Mouse (Mus musculus) CH12.LX (cell line): Measurements from ENCODE around the gene Megf11. TPM values are rescaled to one million over a fixed set of nuclear protein-coding genes. Genes with fewer than 3 reads are reported as not detected.

Experiments used
- DNase-seq: peaks from one replicate; pipeline ENCODE4 v3.0.0-alpha.2; 2013; ENCODE audit errors: extremely low read depth
- H3K27ac ChIP-seq: 2 replicates; pipeline ENCODE4 v1.5.1; 2012; ENCODE audit warnings: low read depth, mild to moderate bottlenecking, control low read depth, moderate library complexity; ENCODE audit not compliant: insufficient read depth
- H3K27me3 ChIP-seq: replicated peaks from 2 replicates; pipeline ENCODE3; 2012; ENCODE audit warnings: inconsistent platforms
- H3K36me3 ChIP-seq, 2 experiments: replicated peaks in 1 of 2; 2 replicates each; pipeline versions ENCODE3 to v1.6.1; 2012; ENCODE audit warnings: inconsistent platforms in 1 of 2, low read length in 1 of 2, mild to moderate bottlenecking in 1 of 2, mixed read lengths in 1 of 2, moderate library complexity in 1 of 2; ENCODE audit not compliant: control insufficient read depth in 1 of 2, insufficient read depth in 1 of 2
- H3K4me1 ChIP-seq, 2 experiments: 2 replicates each; pipeline ENCODE4 v1.6.1; 2012; ENCODE audit warnings: inconsistent platforms in 1 of 2, moderate library complexity in 1 of 2; ENCODE audit not compliant: insufficient read depth in 2 of 2, control insufficient read depth in 1 of 2
- H3K4me2 ChIP-seq: 2 replicates; pipeline ENCODE4 v1.6.1; 2012; ENCODE audit warnings: low read depth, mild to moderate bottlenecking, control low read depth; ENCODE audit not compliant: poor library complexity, insufficient read depth, severe bottlenecking
- H3K4me3 ChIP-seq, 3 experiments: fragments of 150-350 bp in 1 of 3; sonication (generic) in 1 of 3; replicated peaks in 1 of 3; 2 replicates each; pipeline versions ENCODE3 to v1.5.1; 2011 to 2012; ENCODE audit warnings: low read depth in 2 of 3, low read length in 2 of 3, mild to moderate bottlenecking in 2 of 3, moderate library complexity in 2 of 3, control low read depth in 1 of 3, improper control_type of control experiment in 1 of 3, inconsistent platforms in 1 of 3, mixed read lengths in 1 of 3; ENCODE audit not compliant: poor library complexity in 1 of 3
- H3K79me2 ChIP-seq: replicated peaks from 2 replicates; pipeline ENCODE4 v1.6.1; 2012; ENCODE audit warnings: mild to moderate bottlenecking, moderate library complexity; ENCODE audit not compliant: control insufficient read depth, poor library complexity, insufficient read depth, severe bottlenecking; ENCODE audit errors: extremely low read depth
- H3K9ac ChIP-seq: 2 replicates; pipeline ENCODE4 v1.6.1; 2012; ENCODE audit warnings: low read depth, mild to moderate bottlenecking, control low read depth, moderate library complexity; ENCODE audit not compliant: insufficient read depth
- H3K9me3 ChIP-seq: replicated peaks from 2 replicates; pipeline ENCODE3; 2012; ENCODE audit warnings: low read length, inconsistent platforms, mixed read lengths
- CHD1 ChIP-seq: IDR thresholded peaks from 2 replicates; pipeline ENCODE4 v1.6.1; 2012; ENCODE audit warnings: low read depth, low read length, improper control_type of control experiment, inconsistent platforms
- CTCF ChIP-seq, 2 experiments: IDR thresholded peaks in 1 of 2; conservative IDR thresholded peaks in 1 of 2; 2 replicates each; pipeline ENCODE4 v1.5.1; 2011 to 2012; ENCODE audit warnings: low read depth in 2 of 2, low read length in 2 of 2, improper control_type of control experiment in 1 of 2, inconsistent platforms in 1 of 2, mild to moderate bottlenecking in 1 of 2, moderate library complexity in 1 of 2
- E2F4 ChIP-seq: IDR thresholded peaks from 2 replicates; pipeline ENCODE4 v1.6.1; 2011; ENCODE audit warnings: low read depth, low read length, improper control_type of control experiment; ENCODE audit not compliant: insufficient replicate concordance
- ELF1 ChIP-seq: IDR thresholded peaks from 2 replicates; pipeline ENCODE4 v1.6.1; 2014; ENCODE audit warnings: low read depth, mild to moderate bottlenecking, inconsistent platforms, low read length, improper control_type of control experiment
- GABPA ChIP-seq: IDR thresholded peaks from 2 replicates; pipeline ENCODE4 v1.6.1; 2012; ENCODE audit warnings: low read depth, low read length, improper control_type of control experiment, inconsistent platforms; ENCODE audit not compliant: insufficient replicate concordance
- HCFC1 ChIP-seq: IDR thresholded peaks from 2 replicates; pipeline ENCODE4 v1.6.1; 2012; ENCODE audit warnings: low read depth, mild to moderate bottlenecking, inconsistent platforms, low read length, improper control_type of control experiment
- IRF4 ChIP-seq: IDR thresholded peaks from 2 replicates; pipeline ENCODE4 v1.6.1; 2014; ENCODE audit warnings: low read depth, mild to moderate bottlenecking, inconsistent platforms, low read length, improper control_type of control experiment
- JUND ChIP-seq: conservative IDR thresholded peaks from 2 replicates; pipeline ENCODE4 v1.6.1; 2011; ENCODE audit warnings: low read depth, low read length, improper control_type of control experiment
- MAFK ChIP-seq: IDR thresholded peaks from 2 replicates; pipeline ENCODE4 v1.6.1; 2011; ENCODE audit warnings: low read length, improper control_type of control experiment; ENCODE audit not compliant: insufficient replicate concordance
- MAX ChIP-seq: IDR thresholded peaks from 2 replicates; pipeline ENCODE4 v1.6.1; 2011; ENCODE audit warnings: low read length, improper control_type of control experiment
- MAZ ChIP-seq: IDR thresholded peaks from 2 replicates; pipeline ENCODE4 v1.6.1; 2012; ENCODE audit warnings: low read depth, mild to moderate bottlenecking, inconsistent platforms, low read length, improper control_type of control experiment, moderate library complexity
- MEF2A ChIP-seq: IDR thresholded peaks from 2 replicates; pipeline ENCODE4 v1.6.1; 2014; ENCODE audit warnings: low read depth, mild to moderate bottlenecking, inconsistent platforms, low read length, improper control_type of control experiment, borderline replicate concordance
- MXI1 ChIP-seq: IDR thresholded peaks from 2 replicates; pipeline ENCODE4 v1.6.1; 2011; ENCODE audit warnings: mild to moderate bottlenecking, low read depth, low read length, improper control_type of control experiment
- PAX5 ChIP-seq: IDR thresholded peaks from 2 replicates; pipeline ENCODE4 v1.6.1; 2012; ENCODE audit warnings: low read length, inconsistent platforms, mixed read lengths
- POLR2A ChIP-seq: IDR thresholded peaks from 2 replicates; pipeline ENCODE4 v1.6.1; 2011; ENCODE audit warnings: low read depth, mild to moderate bottlenecking, improper control_type of control experiment, low read length
- TBP ChIP-seq: conservative IDR thresholded peaks from 2 replicates; pipeline ENCODE4 v1.6.1; 2011; ENCODE audit warnings: low read depth, low read length, improper control_type of control experiment
- TCF12 ChIP-seq: IDR thresholded peaks from 2 replicates; pipeline ENCODE4 v1.6.1; 2014; ENCODE audit warnings: low read depth, mild to moderate bottlenecking, inconsistent platforms, low read length, improper control_type of control experiment
- ZC3H11A ChIP-seq: IDR thresholded peaks from 2 replicates; pipeline ENCODE4 v1.6.1; 2012; ENCODE audit warnings: low read depth, mild to moderate bottlenecking, inconsistent platforms, low read length, improper control_type of control experiment
- ZKSCAN1 ChIP-seq: IDR thresholded peaks from 2 replicates; pipeline ENCODE4 v1.6.1; 2012; ENCODE audit warnings: low read depth, inconsistent platforms, low read length, improper control_type of control experiment, borderline replicate concordance
- dilution Hi-C: fragments of 300-500 bp; cut with MboI; formaldehyde crosslinking; loops from 2 replicates; pipeline ENCODE4 v1.14.3; 2020; ENCODE audit warnings: low sequenced_read_pairs; ENCODE audit not compliant: extremely low pct_unique_long_range_greater_than_20kb, extremely low pct_ligation_motif_present
- in situ Hi-C: fragments of 300-500 bp; cut with MboI; formaldehyde crosslinking; loops from 3 replicates; pipeline ENCODE4 v1.14.3; 2019; ENCODE audit warnings: low sequenced_read_pairs, low pct_ligation_motif_present, low pct_unique_long_range_greater_than_20kb, mixed read lengths
- polyA plus RNA-seq: library from polyadenylated mRNA; unstranded; fragments of >175 nt; gene quantifications from 2 replicates; pipeline ENCODE4 v1.2.1, GENCODE M21; 2012; ENCODE audit warnings: low read depth; ENCODE audit not compliant: insufficient read length
- total RNA-seq, 2 experiments: library from RNA; depleted of rRNA; stranded (reverse); fragments of 300-350 nt in 1 of 2; fragments of >200 nt in 1 of 2; gene quantifications; 2 replicates each; pipeline ENCODE4 v1.2.3; 2012 to 2014

The Megf11 gene
- total and polyA plus RNA-seq, 3 experiments: 0.04 to 0.59 TPM; not detected in 1

DNA sequence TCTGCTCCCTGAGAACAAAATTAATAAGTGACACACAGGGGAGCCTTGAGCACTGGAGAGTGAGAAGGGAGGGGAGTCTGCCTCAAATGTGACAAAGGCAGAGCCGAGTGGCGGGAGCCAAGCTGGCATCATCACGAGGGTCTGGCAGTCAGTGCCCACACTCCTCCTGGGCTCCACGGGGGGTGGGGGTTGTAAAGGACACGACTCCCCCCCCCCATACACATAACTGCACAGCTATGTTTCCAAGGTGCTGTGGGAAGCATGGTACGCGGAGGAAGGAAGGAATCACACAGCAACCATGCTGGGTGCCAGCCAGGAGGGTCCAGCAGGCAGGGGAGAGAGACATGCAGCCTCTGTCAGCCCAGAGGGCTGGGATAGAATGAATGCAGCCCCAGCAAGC, 170.2 kb downstream of the Megf11 start:
- no peak overlapping the region for H3K27ac ChIP-seq
- no peak overlapping the region for H3K4me2 ChIP-seq
- H3K9me3 ChIP-seq: no peaks in the 10 kb centered on the region
- H3K4me1 ChIP-seq: peaks cover 2 to 21% of the 10 kb centered on the region in 2 experiments; a peak in 3 of 4 replicates
- H3K79me2 ChIP-seq: no peaks in the 10 kb centered on the region
- no peak overlapping the region for H3K4me3 ChIP-seq
- no peak for TF ChIP-seq GABPA
- TF ChIP-seq PAX5: no peak
- TF ChIP-seq CTCF (conservative IDR thresholded peaks at IDR 0.05 in 1 of 2, IDR thresholded peaks at IDR 0.05 in 1 of 2; ENCODE audit: low read depth in 2 of 2, low read length in 2 of 2): no peak
- no peak for TF ChIP-seq TBP
- TF ChIP-seq E2F4: no peak
- no peak for TF ChIP-seq ZC3H11A
- TF ChIP-seq ZKSCAN1: no peak
- H3K9ac ChIP-seq: no peak overlapping the region
- in situ Hi-C loops: no loop called here
- dilution Hi-C loops: no loop called here
- DNase-seq: no peak
- peaks cover 10% of the 10 kb centered on the region for H3K27me3 ChIP-seq
- no peaks in the 10 kb centered on the region for H3K36me3 ChIP-seq

- H3K9me3 ChIP-seq: no peaks in the 10 kb centered on the region
- H3K9ac ChIP-seq: no peak overlapping the region
- H3K4me2 ChIP-seq: no peak overlapping the region
- no peak for DNase-seq
- no peaks in the 10 kb centered on the region for H3K79me2 ChIP-seq
- no peak for TF ChIP-seq CHD1
- no peak for TF ChIP-seq PAX5
- no peak for TF ChIP-seq TCF12
- no peak for TF ChIP-seq IRF4
- no peak for TF ChIP-seq MEF2A
- TF ChIP-seq MAZ: no peak
- no peak for TF ChIP-seq HCFC1
- no peak for TF ChIP-seq MAFK
- TF ChIP-seq MXI1: no peak
- no peak for TF ChIP-seq JUND
- no peak for TF ChIP-seq ELF1
- TF ChIP-seq MAX: no peak
- no peak for TF ChIP-seq CTCF (conservative IDR thresholded peaks at IDR 0.05 in 1 of 2, IDR thresholded peaks at IDR 0.05 in 1 of 2; ENCODE audit: low read depth in 2 of 2, low read length in 2 of 2)
- TF ChIP-seq POLR2A: no peak
- in situ Hi-C loops: no loop called here
- H3K36me3 ChIP-seq: no peaks in the 10 kb centered on the region
- dilution Hi-C loops: no loop called here
- H3K4me1 ChIP-seq: peaks cover 2 to 19% of the 10 kb centered on the region in 2 experiments; a peak in 3 of 4 replicates
- no peak overlapping the region for H3K4me3 ChIP-seq
- H3K27ac ChIP-seq: no peak overlapping the region
- H3K27me3 ChIP-seq: peaks cover 10% of the 10 kb centered on the region
These were observed 171.8 kb downstream of the Megf11 start for GRCm38 (mm10) chr9:64557110-64557745.
